Comparison of ENCODE assay signal across 20 mouse cellular contexts in genomic region chr2:160485515-160485914, GRCm38 (mm10).
DNase-seq lines count a peak whose midpoint lies in the region; ATAC-seq and TF ChIP-seq lines count a peak whose summit lies in the region.
"Had no signal": no experiment of that assay in that cellular context is flagged by ENCODE, and none has a peak within 500 bp of the region (broad histone marks: within the 10 kb centered on the region; RNA-seq: fewer than 3 reads in every experiment).

No protein-coding gene starts in this region.

- H3K27me3 ChIP-seq in hindbrain, embryonic 13.5 days: peaks cover 68% of the 10 kb centered on the region
- H3K27me3 ChIP-seq in hindbrain, embryonic 11.5 days (ENCODE audit: control insufficient read depth, insufficient read depth, low read length): no peaks in the 10 kb centered on the region
- H3K27me3 ChIP-seq in midbrain, embryonic 12.5 days: no peaks in the 10 kb centered on the region; the same call in 1 of the 2 replicates
- H3K27me3 ChIP-seq in midbrain, embryonic 15.5 days (replicated peaks): no peaks in the 10 kb centered on the region
- H3K27me3 ChIP-seq: embryonic facial prominence, embryonic 15.5 days had no signal

- no peak overlapping the region for H3K9ac ChIP-seq in hindbrain, embryonic 13.5 days
- no peak overlapping the region for H3K9ac ChIP-seq in hindbrain, embryonic 11.5 days (ENCODE audit: low read depth, low read length)
- H3K9ac ChIP-seq in midbrain, embryonic 12.5 days (replicated peaks): no peak overlapping the region
- no peak overlapping the region for H3K9ac ChIP-seq in midbrain, embryonic 15.5 days
- H3K9ac ChIP-seq: embryonic facial prominence, embryonic 15.5 days; heart, embryonic 15.5 days had no signal

- DNase-seq in hindbrain, embryonic 11.5 days (ENCODE audit: low spot score): no peak
- peak; percentile 66 for DNase-seq in brain, embryonic 14.5 days (ENCODE audit: low read depth)
- DNase-seq in mesoderm, embryonic 11.5 days (ENCODE audit: low read depth, low spot score): peak; percentile 47
- DNase-seq: adrenal gland, adult 8-10 months; cerebellum, adult 2 months; cerebellum, postnatal 25 days; heart, postnatal 36 days; kidney, postnatal 36 days; layer of hippocampus, postnatal 36 days had no signal

- TF ChIP-seq POLR2A in brain, embryonic 14.5 days (IDR thresholded peaks at IDR 0.05; ENCODE audit: borderline replicate concordance, extremely low read depth, insufficient read depth, insufficient read length, poor library complexity, severe bottlenecking): no peak

- TF ChIP-seq CTCF in brain, embryonic 14.5 days (IDR thresholded peaks at IDR 0.05; ENCODE audit: borderline replicate concordance, extremely low read depth, insufficient read depth, insufficient read length): no peak

- H3K4me1 ChIP-seq in hindbrain, embryonic 13.5 days (replicated peaks): peaks cover 6% of the 10 kb centered on the region
- no peaks in the 10 kb centered on the region for H3K4me1 ChIP-seq in hindbrain, embryonic 11.5 days (replicated peaks; ENCODE audit: control insufficient read depth, insufficient read depth, low read length)
- H3K4me1 ChIP-seq in midbrain, embryonic 12.5 days: no peaks in the 10 kb centered on the region
- H3K4me1 ChIP-seq in midbrain, embryonic 15.5 days: no peaks in the 10 kb centered on the region
- H3K4me1 ChIP-seq: embryonic facial prominence, embryonic 15.5 days; heart, embryonic 15.5 days had no signal

- 30% methylated on average over 5 of the region's 5 CpGs for WGBS in hindbrain, embryonic 13.5 days
- WGBS in hindbrain, embryonic 11.5 days: 63% methylated on average over 5 of the region's 5 CpGs
- WGBS in midbrain, embryonic 12.5 days: 37% methylated on average over 5 of the region's 5 CpGs
- WGBS in midbrain, embryonic 15.5 days: 33% methylated on average over 5 of the region's 5 CpGs

- no peaks in the 10 kb centered on the region for H3K9me3 ChIP-seq in hindbrain, embryonic 13.5 days
- no peaks in the 10 kb centered on the region for H3K9me3 ChIP-seq in hindbrain, embryonic 11.5 days (ENCODE audit: control insufficient read depth, low read length)
- no peaks in the 10 kb centered on the region for H3K9me3 ChIP-seq in midbrain, embryonic 12.5 days
- no peaks in the 10 kb centered on the region for H3K9me3 ChIP-seq in midbrain, embryonic 15.5 days
- H3K9me3 ChIP-seq: embryonic facial prominence, embryonic 15.5 days; heart, embryonic 15.5 days had no signal

- no peaks in the 10 kb centered on the region for H3K36me3 ChIP-seq in hindbrain, embryonic 13.5 days
- H3K36me3 ChIP-seq in hindbrain, embryonic 11.5 days (ENCODE audit: control insufficient read depth, insufficient read depth, low read length): no peaks in the 10 kb centered on the region
- no peaks in the 10 kb centered on the region for H3K36me3 ChIP-seq in midbrain, embryonic 12.5 days
- no peaks in the 10 kb centered on the region for H3K36me3 ChIP-seq in midbrain, embryonic 15.5 days (replicated peaks)
- H3K36me3 ChIP-seq: embryonic facial prominence, embryonic 15.5 days; heart, embryonic 15.5 days had no signal

- 0 out of 2 replicates have a peak, but pooled peaks have one; percentile 24 for ATAC-seq in hindbrain, embryonic 13.5 days (ENCODE audit: low FRiP score)
- no peak for ATAC-seq in hindbrain, embryonic 11.5 days (ENCODE audit: low FRiP score)
- ATAC-seq in midbrain, embryonic 12.5 days (ENCODE audit: low FRiP score, low read depth): peak; percentile 38; the same call in 1 of the 2 replicates
- no peak for ATAC-seq in midbrain, embryonic 15.5 days (replicated peaks)
- ATAC-seq in megakaryocyte-erythroid progenitor cell, adult 5-6 weeks (replicated peaks; ENCODE audit: low FRiP score, low TSS enrichment, poor library complexity, severe bottlenecking): no peak
- ATAC-seq: activated CD4-positive, CD25-positive, alpha-beta regulatory T cell, adult 4 months; hindbrain, postnatal 0 days; intestine, embryonic 16.5 days had no signal

- no peak overlapping the region for H3K4me2 ChIP-seq in hindbrain, embryonic 13.5 days
- no peak overlapping the region for H3K4me2 ChIP-seq in hindbrain, embryonic 11.5 days (replicated peaks; ENCODE audit: low read depth, low read length)
- H3K4me2 ChIP-seq in midbrain, embryonic 12.5 days (replicated peaks): no peak overlapping the region
- no peak overlapping the region for H3K4me2 ChIP-seq in midbrain, embryonic 15.5 days
- H3K4me2 ChIP-seq: embryonic facial prominence, embryonic 15.5 days; heart, embryonic 15.5 days had no signal

- no peak overlapping the region for H3K27ac ChIP-seq in hindbrain, embryonic 13.5 days
- H3K27ac ChIP-seq in hindbrain, embryonic 11.5 days (ENCODE audit: low read depth, low read length): no peak overlapping the region
- H3K27ac ChIP-seq in midbrain, embryonic 12.5 days (replicated peaks): no peak overlapping the region
- H3K27ac ChIP-seq in midbrain, embryonic 15.5 days: no peak overlapping the region
- H3K27ac ChIP-seq: embryonic facial prominence, embryonic 15.5 days; heart, embryonic 15.5 days; hindbrain, postnatal 0 days; macrophage; stomach, postnatal 0 days had no signal

- H3K4me3 ChIP-seq in hindbrain, embryonic 13.5 days: no peak overlapping the region
- H3K4me3 ChIP-seq in hindbrain, embryonic 11.5 days (ENCODE audit: low read depth, low read length): no peak overlapping the region
- no peak overlapping the region for H3K4me3 ChIP-seq in midbrain, embryonic 12.5 days
- no peak overlapping the region for H3K4me3 ChIP-seq in midbrain, embryonic 15.5 days
- H3K4me3 ChIP-seq: embryonic facial prominence, embryonic 15.5 days; heart, embryonic 15.5 days had no signal

Comparison
In these comparisons a context has a peak if more than half of its experiments do, and no peak if none do; other contexts are left out.
1. ATAC-seq: peak in hindbrain, embryonic 13.5 days (single experiment) and midbrain, embryonic 12.5 days (single experiment); none in hindbrain, embryonic 11.5 days (single experiment), midbrain, embryonic 15.5 days (single experiment) and megakaryocyte-erythroid progenitor cell, adult 5-6 weeks (single experiment).